Mouse (Mus musculus) heart, adult 18-20 months (tissue): ENCODE results near the gene Prkag2. TPM values are rescaled to one million over a fixed set of nuclear protein-coding genes. Genes with fewer than 3 reads are reported as not detected.

ENCODE experiments used
- DNase-seq, 2 experiments: peaks; one replicate each; pipeline ENCODE4 v3.0.0; 2021 to 2022; ENCODE audit warnings: mixed read lengths in 1 of 2
- total RNA-seq, 2 experiments: library from RNA; stranded (reverse); gene quantifications; 2 replicates each; pipeline ENCODE4 v1.2.3; 2021

The Prkag2 gene
- total RNA-seq, 2 experiments from 2014 or later, result 30.8 to 31.1 TPM

DNA sequence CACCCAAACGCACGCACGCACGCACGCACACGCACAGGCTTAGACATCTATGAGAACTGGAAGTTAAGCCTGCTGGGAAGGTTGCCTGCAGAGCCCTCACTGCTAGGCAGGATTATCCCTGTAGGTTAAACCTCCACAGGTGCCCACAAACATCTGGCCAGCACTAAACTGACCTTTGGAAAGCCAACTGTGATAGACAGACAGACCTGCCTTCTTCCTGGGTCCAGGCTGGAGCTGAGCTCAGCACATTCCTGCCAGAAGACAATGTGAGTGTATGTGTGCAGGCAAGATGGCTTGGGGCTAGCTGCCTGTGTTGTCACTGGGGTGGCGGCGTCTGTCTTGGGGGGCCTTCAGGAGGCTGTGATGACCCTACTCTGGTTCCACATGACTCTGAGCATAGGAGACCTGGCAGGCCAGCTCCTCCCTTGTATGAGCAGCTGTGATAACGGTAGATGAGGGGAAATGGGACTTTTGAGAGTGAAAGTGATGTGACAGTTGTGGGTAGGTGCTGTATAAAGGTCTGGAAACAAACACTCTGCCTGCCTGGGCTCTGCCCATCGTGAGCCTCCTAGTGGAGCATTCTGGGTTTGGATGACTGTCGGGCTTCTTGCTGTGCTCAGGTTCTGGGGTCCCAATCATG is 131.1 kb downstream of the Prkag2 start:
- no peak for DNase-seq

DNA sequence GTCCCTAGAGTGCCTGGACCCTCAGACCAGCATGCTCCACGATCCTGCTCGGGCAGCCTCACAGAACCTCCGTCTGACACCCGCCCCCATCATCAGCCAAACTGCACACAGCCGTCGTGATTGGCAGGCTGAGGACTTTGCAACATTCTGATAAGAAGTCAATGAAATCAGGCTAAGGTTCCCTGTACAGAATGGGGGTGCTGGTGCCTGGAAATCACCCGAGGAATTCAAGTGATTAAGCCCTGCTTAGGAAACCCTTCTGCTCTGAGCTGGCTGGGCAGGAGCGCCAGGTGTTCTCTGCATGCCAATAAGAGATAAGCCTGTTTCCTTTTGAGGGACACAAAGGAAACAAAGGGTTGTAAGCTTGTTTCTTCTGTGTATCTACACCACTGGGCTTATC is 131.7 kb downstream of the Prkag2 start:
- DNase-seq, result no peak

DNA sequence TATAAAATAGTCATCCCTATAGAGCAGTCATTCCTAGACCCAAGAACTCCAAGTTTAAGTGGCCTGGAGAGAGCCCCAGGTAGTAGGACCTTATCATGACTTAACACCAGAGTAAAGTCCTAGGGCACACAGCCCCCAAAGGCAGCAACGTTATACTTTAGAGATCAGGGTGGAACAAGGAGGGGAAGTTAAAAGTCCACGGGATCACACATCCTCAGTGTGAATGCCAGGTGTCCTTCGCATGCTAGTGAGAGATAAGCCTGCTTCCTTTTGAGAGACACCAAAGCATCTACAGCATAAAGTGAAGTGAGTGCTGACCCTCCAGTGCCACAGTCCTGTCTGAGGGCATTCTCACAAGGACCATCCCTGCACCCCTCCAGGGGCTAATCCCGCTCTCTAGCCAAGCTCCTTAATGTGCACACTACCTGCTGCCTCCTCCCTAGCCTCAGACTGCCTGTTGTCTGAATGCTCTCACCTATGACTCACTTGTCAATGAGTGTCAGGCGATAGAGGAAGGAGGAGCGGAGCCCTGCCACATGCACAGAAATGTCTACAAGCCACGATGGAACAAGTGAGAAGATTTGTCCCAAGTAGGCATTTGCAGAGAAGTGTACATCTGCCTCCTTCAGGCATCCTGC is 132.4 kb downstream of the Prkag2 start:
- no peak for DNase-seq

DNA sequence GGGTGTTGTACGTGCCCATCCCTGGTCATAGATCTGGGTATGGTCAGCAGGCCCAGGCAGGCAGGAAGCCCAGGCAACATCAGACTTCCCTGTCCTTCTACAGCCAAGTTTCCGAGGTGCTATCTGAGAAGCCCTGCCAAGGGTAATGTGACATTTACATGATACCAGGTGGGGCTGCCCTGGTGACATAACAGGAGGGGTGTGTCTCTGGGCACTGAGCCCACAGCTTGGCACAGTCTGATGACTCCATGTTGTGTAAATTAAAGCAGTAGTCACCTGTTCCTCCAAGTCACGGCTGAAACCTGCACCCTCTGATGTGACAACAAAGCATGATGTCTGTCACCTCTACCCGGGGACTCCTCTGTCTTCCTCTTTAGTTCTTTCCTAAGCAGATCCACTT is 136.7 kb downstream of the Prkag2 start:
- DNase-seq, result peak; percentile 72 to 84

DNA sequence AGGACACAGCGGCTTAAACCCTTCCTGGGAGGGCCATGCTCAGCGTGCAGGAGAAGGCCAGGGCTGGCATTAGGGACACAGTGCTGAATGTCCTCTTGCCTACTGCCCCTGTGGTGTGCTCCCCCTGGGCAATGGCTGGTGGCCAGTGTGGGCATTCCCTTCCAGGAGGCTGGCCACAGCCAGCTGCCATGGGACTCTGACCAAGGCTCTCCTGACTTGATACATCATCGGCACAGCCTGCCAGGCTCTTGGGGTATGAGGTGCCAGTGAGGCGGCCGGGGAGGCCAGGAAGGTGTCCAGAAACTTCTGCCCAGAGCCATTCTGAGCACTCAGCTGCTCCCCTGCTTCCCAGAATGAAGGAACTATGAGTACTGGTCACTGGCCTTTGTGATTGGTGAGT is 139.7 kb downstream of the Prkag2 start:
- DNase-seq, result peak; percentile 82 to 90

DNA sequence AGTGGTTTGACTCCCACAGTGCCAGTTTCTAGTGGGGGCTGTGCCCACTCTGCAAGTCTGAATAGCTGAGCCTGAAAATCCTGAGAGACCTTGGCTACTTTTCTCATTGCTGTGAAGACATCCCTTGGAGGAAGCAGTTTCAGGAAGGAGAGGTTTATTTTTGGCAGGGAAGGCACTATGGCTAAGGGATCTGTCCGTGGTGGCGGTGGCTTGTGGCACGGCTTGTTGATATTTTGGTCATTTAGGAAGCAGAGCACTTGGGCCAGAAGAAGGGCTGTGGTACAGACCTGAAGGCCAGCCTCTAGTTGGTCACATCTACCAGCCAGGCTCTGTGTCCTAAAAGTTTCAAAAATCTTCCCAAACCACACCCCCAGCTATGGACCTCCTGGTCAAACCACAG is 140.7 kb downstream of the Prkag2 start:
- DNase-seq, result no peak

DNA sequence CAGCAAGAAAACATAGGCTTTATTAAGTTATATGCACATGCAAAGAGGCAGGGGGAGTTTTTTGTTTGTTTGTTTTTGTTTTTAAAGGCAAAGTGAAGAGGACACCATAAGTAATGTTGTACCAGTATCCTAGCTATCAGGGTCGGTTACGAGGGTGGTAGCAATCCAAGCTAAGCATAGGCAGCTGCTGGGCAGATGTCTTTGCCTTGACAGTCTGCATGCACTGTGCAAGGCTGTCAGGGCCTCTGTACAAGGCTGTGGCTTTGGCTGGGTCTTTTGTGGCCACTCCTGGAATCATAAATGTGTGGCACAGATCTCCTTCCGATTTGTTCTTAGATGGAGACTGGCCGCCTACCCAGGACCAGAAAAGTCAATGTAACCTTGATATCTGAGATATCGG is 141.8 kb downstream of the Prkag2 start:
- DNase-seq, result no peak

DNA sequence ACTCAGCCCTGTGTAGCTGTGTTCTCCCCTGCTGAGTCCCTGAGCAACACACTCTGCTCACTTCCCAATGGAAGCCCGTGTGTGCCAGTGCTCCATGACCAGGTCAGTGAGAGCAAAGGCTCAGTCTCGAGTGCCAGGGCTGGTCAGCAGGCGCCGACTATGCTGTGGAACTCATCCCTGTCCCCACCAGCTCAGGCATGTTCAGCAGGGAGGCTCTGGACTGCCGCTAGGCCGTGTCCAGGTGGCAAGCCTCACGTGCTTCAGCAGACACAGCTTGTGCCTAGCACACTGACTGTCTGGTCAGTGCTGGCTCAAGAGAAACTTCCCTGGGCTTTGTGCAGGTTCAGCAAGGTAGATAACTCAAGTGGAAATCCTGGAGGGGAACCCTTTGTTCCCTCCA is 143.6 kb downstream of the Prkag2 start:
- DNase-seq, result no peak

DNA sequence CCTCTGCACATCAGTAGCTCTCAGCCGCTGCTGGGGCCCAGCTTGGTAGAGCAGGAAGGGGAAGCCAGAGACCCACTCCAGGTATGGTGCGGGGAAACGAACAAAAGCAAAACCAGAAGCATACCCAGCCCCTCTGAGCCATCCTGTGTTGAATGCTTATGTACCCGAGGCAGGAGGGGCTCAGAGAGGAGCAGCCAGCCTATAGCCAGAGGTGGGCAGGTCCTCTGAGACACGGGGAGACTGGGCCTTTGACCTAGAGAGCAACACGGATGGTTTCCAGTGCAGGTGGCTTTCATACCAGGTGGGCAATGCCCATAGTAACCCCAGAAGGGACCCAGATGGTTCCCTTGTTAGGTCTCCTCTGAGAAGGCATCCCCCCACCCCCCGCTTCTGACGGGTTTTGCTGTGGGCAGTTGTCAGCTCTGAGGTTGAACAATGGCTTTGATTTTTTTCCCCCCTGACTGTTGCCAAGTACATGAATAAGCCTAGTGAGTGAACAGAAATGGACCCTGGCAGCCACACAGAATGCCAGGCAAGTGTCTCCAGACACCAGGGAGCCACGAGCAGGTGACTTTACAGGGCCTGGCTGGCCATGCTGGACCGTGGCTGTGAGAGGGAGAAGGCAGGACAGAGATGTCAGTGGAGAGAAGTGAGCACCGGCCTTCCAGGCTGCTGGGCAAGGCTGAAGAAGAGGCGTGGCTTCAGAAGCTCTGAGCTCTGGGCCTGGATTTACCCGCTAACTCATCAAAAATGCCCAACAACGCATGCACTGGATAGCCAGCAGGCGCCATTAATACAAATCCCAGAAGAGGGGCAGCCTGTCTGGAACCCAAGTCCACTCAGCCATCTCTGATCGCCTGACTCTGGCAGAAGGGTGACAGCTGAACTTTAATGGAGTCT is 147.3 kb downstream of the Prkag2 start:
- peak; percentile 26 to 54 for DNase-seq

DNA sequence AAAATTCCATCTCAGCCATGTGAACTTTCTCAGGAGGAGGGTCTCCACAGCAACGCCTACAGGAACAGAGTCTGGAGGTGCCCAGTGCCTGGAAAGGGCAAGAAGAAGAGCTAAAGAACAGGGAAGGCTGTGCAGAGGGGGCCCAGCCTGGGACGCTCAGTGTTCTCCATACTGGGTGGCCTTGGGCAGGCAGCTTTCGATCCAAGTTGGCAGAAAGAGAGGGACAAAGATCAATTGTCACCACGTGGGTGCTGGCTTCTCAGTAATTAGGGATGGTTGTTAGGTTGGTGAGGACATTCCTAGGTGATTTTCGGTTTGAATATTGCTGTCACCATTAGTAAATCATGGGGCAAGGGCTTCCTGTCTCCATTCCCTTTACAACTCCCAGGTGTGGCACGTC is 148.2 kb downstream of the Prkag2 start:
- DNase-seq, result no peak

DNA sequence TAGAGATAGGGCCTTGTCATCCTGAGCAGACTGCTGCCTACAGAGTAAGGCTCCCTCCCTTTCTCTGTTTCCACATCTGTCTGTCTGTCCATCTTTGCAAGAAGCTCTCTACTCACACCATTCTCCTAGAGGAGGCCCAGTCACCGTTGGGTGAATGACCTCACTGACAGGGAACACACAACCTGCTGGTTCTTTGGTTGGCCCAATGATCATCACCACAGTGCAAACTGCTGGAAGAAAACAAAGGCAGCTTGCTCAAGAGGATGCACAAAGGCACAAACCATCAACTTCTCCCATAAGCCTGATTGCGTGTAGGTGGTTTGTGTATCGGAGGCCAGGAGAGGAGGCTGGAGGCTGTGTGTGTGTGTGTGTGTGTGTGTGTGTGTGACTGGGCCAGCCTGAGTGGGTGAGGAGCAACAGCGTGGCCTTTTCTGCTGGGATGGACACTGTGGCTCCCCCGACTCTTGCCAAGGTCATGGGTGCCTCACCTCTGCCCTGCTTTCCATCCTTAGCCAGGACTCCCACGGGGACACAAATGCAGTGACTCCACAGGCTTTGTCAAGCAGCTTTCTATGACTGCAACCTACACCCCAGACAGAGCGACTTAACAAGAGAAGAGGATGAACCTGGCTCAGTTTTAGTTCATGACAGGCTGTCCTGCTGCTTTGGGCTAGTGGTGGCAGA is 149.4 kb downstream of the Prkag2 start:
- no peak for DNase-seq

DNA sequence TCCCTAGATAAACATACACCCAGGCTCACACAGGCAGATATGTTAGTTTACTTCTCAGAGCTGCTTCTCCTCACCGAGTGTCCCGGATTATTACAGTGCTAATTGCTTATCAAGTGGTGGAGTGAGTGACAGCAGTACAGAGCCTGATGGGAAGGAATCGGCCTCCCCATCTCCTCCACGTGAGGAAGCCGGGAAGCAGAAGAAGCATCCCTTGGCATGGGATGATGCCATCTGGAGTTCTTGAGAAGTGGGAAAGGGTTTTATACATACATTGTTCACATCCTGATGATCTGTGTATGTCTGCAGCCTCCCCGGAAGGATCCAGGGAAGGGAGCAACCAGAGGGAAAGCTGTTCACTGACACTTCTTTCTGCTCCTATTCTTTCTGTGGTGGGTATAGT is 150.4 kb downstream of the Prkag2 start:
- no peak for DNase-seq

DNA sequence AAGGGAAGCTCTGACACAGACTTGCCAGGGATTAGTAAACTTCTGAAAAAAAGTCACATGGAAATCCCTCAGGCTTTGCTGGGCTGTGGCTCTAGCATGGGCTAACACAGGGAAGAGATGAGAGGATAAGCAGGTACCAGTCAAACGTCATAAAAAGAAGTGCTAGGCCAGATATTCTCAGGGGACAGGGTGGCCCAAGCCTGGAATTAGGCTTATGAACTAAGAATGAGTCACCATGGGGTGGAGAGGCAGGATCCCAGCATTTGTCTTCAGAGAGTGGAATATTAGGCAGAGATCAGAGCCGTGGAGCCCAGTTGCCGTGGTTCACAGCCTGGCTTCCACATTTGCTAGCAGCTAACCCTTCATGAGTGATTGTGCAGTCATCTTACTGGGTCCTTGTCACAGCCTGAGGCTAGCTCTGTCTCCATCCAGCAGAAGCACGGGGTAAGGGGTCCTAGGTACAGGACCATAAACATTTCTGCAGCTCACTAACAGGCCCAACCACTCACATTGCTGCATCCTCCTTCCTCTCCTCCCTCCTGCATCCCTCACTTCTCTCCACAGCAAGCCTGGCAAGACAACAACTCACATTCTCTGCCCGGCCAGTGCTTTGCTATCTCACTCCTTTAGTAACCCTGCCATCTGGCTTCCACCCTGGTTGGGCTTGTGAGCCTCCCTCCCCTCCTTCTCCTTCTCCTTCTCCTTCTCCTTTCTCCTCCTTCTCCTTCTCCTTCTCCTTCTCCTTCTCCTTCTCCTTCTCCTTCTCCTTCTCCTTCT is 162.2 kb downstream of the Prkag2 start:
- DNase-seq, result no peak

DNA sequence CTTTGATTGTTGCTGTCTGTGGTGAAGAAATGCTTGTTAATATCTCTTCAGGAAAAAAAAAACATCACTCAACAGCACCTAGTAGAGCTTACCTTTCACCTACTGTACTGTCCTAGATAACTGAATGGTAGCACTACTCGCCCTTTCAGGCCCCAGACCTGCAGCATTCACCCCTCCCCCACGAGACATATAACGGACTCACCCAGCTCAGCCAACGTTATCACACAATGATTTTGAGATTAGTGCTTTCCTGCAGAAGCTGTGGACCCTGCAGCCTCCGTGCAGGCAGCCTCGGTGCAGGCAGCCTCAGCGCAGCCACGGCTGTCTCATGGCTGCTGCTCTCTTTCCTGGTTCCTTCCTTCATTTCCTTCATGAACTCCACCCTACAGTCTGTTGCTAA is 164.0 kb downstream of the Prkag2 start:
- no peak for DNase-seq

DNA sequence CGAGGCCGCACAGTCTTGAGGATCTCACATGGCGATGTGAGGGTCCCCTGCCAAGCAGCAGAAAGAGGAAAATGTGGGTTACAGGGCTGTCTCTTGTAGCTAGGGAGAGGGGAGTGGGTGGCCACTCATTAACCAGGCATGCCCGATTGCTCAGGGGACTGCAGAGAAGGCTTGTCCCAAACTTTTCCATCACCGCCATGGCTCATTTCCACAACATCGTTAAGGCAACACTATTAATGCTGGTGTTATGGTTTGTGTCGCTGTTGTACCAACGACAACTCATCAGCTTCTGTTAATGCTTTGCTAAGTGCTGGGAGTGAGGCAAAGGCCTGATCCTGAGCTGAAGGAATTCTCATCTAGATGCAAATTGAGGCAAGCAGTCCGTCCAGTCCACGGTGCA is 165.0 kb downstream of the Prkag2 start:
- no peak for DNase-seq

DNA sequence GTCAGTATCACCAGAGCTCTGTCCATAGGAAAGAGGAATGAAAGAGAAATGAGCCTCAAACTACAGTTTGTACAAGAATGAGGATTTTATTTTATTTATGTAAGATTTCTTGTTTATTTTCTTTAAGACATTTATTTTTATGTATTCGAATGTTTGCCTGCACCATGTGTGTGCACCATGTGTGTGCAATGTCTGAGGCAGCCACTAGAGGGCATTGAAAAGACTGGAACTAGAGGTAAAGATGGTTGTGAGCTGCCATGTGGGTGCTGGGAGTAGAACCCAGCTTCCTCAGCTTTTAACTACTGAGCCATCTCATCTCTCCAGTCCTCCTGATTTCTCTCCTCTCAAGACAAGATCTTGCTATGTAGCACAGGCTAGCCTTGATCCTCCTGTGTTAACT is 166.7 kb downstream of the Prkag2 start:
- DNase-seq, result no peak

DNA sequence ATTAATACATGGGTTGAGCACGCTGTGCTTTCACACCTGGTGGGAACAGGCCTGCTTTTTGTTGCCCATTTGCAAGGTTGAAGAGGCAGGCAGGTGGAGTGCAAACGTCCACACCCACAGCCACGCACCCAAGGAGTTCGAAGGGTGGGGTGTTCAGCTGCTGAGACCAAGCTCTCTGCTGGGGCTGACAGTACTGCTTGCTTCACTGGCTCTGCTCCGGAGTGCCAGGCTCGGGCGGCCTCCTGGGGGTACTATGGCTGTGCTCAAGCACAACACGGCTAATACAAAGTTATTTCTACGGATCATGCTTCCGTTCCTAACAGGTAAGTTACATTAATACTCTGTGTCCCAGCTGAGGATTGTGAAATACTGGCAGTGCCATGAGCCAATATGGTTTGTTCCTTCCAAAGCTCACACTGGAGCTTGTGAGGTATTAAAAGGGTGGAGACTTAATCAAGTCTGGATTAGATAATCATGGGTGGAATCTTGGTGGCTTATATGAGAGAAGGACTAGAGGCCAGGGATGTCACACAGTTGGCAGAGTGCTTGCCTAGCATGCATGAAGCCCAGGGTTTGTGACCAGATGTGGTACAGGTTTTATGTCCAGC is 168.8 kb downstream of the Prkag2 start:
- no peak for DNase-seq

DNA sequence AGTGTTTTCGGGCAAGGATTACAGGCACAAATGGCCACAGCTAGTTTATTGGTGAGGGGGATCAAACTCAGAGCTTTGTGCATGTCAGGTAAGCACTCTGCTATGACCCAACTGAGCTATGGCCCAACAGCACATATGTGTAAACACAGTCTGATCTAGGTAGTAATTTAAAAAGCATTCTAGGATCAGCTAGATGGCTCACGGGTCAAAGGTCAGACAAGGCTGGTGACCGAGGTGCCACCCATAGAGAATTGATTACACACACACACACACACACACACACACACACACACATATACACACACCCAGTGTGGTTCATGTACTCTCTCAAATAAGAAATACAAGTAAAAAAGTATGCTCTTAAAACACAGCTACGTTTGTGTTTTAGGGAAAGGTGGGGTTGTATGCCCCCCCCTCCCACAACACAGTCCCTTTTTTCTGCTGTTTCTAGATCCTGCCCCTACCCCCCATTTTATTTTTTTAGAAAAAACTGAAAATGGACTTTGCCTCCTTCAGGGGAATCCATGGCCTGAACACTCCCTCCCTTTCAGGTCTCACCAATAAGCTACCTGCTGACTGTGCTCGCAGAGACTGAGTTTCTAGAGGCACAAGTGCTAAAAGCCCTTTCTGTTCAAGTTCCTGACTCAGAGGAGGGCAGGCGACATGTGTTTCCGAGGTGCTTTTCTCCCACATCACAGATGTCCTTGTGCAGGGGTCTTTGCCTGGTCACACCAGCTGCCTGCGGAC is 169.4 kb downstream of the Prkag2 start:
- DNase-seq, result no peak

DNA sequence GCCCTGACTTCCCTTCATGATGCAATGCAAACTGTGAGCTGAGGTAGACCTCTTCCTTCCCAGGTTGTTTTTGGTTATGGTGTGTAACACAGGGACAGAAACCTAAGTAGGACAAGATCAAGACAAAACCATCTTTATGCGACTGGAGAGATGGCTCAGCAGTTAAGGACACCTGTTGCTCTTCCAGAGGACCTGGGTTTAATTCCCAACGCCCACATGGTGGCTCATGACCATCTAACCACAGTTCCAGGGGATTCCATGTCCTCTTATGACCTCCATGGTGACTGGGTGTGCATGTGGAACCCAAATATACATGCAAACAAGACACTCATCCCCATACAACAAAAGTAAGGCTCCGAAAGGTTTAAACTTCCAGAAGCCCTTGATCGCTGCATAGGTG is 171.6 kb downstream of the Prkag2 start:
- DNase-seq, result no peak

DNA sequence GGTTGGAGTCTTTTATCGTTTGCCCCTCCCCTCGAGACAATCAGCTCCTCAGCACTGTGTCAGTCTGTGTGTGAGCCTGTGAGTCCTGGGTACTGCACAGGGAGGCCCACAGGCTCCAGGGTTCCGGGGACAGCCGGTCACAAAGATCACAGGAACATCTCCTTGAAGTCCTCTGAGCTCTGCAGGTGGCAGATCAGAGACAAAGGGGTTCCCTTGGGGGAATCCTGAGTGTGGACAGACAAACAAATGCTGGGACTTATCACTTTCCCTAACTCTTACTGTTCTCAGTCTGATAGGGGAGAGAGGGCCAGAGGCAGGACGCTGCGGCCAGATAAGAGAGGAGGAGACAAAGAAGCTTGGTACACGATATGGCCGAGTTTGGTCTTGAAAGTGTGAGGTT is 172.7 kb downstream of the Prkag2 start:
- DNase-seq, result no peak

DNA sequence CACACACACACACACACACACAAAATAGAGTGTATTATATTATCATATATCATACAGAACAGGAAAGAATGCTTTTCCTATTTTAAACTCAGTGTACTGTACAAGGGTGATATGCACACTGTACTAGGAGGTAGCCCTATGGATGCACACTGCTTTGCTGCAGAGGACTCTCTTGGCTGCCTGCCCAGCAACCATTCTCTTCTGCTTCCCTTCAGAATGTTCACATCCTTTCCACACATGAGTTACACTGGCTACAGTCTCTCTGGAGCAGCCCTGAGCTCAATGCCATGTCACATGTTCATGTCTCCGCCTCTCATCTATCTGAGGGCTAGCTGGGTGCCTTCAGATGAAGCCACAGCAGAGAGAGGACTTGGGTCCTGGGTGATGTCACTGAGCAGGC is 181.3 kb downstream of the Prkag2 start:
- DNase-seq, result no peak
